Mouse (Mus musculus): ENCODE measurements around the gene Tmem108. TPM values are rescaled to one million over a fixed set of nuclear protein-coding genes. Genes with fewer than 3 reads are reported as not detected.

Tmem108 gene
- total RNA-seq, 1 experiment from 2014 or later, result not detected

DNA sequence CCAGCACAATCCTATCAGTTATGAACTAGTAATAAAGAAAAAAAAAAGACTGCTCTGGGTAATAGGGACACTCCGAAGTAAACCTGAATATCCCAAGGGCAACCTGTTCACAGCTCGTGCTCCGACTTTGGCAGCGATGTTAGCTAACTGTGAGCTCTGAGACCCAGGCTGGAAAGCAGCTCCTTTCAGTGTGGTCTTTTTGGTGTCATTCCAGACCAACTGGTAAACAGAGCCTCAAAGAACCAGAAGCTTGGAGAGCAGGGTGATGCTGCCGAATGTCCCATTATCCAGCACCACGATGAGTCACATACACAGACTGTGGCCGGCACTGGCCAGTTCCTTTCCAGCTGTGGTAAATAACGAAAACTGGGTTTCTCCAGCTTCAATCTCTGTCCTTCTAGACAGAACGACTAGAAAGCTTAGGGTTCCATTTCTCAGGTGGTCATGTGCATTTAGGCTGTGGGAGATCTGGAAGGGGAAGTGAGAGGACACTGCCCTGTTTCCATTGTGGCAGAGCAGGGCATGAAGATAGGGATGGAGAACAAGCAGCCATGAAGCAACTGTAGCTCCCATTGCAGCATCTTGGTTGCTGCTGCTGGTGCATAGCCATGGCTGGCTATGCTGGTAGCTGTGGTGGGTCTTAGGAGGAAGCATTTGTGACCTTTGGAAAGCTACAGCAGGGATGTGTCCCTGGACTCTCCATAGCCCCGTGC, 179.2 kb downstream of the Tmem108 start:
- ATAC-seq (replicated peaks in 1 of 2; ENCODE audit: insufficient read depth in 1 of 2, low FRiP score in 2 of 2, low TSS enrichment in 1 of 2, low read depth in 1 of 2, poor library complexity in 2 of 2, severe bottlenecking in 2 of 2), result no peak

DNA sequence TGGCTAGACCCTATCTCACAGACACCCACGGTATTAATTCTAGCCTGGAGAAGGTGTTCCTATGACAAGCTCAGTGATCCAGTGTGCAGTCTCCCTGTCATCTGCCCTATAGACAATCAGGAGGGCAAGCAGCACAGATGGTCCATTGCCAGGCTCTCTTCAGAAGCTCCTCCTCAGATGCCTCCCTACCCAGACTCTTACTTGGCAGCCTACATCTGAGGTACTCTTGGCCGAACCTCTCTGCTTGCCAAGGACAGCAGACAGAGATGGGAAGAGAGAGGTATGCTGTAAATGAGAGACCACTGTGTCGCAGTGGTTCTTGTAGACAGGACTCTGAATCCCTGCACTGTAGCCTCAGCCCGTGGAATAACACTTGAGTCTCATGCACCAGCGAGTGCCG, 181.0 kb downstream of the Tmem108 start:
- ATAC-seq (replicated peaks in 1 of 2; ENCODE audit: insufficient read depth in 1 of 2, low FRiP score in 2 of 2, low TSS enrichment in 1 of 2, low read depth in 1 of 2, poor library complexity in 2 of 2, severe bottlenecking in 2 of 2), result no peak

DNA sequence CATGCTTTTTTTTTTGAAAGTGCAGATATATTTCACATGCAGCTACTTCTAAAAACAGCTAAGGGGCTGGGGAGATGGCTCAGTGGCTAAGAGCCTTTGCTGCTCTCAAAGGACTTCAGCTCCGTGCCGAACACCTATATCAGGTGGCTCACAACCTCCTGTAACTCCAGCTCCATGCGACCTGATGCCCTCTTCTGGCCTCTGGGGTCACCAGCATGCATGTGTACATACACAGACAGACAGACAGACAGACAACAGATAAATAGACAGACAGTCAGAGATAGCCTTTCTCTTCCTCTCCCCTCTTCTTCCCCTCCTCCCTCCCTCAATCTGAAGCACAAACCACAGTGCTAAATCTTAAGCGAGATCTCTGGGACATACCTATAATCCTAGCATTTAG, 181.5 kb downstream of the Tmem108 start:
- ATAC-seq (replicated peaks in 1 of 2; ENCODE audit: insufficient read depth in 1 of 2, low FRiP score in 2 of 2, low TSS enrichment in 1 of 2, low read depth in 1 of 2, poor library complexity in 2 of 2, severe bottlenecking in 2 of 2), result no peak

DNA sequence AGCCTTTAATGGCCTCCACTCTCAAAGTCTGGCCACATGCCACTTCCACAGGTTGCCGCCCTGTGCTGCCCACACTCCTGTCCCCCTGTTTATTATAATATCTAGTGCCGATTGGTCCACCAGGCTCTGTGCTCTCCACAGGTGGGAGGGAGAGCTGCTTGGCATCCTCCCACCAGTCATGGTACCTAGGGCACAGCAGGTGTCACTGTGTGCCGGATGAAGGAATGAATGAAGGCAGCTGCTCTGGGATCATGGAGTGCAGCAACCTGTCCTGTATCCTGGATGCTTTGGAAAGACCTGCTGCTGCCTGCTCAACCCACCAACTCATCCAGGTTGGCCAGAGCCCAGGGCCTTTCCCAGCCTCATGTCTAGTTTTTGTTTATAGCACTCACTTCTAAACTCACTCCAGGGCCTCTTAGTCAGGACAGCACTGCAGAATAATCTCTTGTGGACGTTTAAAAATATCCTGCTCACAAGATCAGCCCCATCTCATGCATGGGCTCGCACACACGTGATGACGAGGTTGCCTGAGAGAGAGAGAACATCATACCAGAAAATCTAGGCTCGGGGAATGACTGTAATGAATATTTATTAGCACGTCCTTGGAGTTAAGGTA, 182.1 kb downstream of the Tmem108 start:
- no peak for ATAC-seq (replicated peaks in 1 of 2; ENCODE audit: insufficient read depth in 1 of 2, low FRiP score in 2 of 2, low TSS enrichment in 1 of 2, low read depth in 1 of 2, poor library complexity in 2 of 2, severe bottlenecking in 2 of 2)

DNA sequence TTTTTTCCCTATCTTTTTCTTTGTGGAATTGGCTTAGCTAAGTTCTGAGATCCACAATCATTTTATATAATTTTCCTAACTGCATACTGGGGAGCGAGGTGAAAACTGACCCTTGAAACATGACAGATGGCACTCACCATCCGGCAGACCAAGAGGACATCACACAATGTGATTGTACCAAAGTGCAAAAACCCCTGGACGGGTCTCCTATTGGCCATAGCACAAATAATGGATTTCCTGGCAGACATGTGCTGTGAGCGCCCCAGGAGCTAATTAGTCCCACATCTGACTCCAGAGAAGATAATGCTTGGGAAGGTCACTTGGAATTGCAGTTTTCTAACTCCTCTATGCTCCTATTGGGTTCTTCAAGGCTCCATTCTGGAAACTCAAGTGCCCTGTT, 183.9 kb downstream of the Tmem108 start:
- ATAC-seq (replicated peaks in 1 of 2; ENCODE audit: insufficient read depth in 1 of 2, low FRiP score in 2 of 2, low TSS enrichment in 1 of 2, low read depth in 1 of 2, poor library complexity in 2 of 2, severe bottlenecking in 2 of 2), result no peak

DNA sequence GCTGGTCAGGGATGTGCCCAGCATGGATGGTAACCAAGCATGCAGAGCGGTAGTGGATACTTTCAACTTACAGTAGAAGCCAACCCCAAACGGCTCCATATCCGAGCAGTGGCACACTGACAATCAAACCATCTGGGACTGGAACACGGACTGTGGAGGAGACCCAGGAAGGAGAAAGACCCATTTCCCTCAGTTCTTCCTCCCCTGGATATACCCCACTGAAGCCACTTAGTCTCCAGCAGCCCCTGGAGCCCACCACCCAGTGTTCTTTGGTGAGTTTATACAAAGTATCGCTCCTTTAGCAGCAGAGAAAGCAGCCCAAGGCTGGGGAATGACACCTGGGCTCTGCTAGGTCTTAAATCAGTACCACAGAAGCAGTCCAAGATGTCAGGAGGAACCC, 184.5 kb downstream of the Tmem108 start:
- ATAC-seq (replicated peaks in 1 of 2; ENCODE audit: insufficient read depth in 1 of 2, low FRiP score in 2 of 2, low TSS enrichment in 1 of 2, low read depth in 1 of 2, poor library complexity in 2 of 2, severe bottlenecking in 2 of 2), result no peak

DNA sequence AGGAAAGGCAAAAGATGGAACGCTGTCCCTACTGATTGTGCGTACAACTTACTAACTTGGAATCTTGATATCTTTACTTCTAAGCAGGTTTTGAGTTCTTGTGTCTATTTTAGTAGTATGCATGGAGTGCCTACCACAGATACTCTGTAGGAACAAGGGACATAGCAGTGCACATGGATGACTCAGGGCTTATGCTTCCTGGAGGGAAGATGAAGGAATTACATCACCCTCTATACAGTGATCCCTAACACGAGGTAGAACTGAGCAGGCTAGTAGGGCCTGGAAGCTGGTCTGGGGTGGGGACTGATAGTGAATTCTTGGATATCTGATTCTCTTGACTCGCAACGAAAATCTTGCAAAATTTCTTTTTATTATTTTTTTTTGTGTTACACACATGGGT, 185.7 kb downstream of the Tmem108 start:
- ATAC-seq (replicated peaks in 1 of 2; ENCODE audit: insufficient read depth in 1 of 2, low FRiP score in 2 of 2, low TSS enrichment in 1 of 2, low read depth in 1 of 2, poor library complexity in 2 of 2, severe bottlenecking in 2 of 2), result no peak

DNA sequence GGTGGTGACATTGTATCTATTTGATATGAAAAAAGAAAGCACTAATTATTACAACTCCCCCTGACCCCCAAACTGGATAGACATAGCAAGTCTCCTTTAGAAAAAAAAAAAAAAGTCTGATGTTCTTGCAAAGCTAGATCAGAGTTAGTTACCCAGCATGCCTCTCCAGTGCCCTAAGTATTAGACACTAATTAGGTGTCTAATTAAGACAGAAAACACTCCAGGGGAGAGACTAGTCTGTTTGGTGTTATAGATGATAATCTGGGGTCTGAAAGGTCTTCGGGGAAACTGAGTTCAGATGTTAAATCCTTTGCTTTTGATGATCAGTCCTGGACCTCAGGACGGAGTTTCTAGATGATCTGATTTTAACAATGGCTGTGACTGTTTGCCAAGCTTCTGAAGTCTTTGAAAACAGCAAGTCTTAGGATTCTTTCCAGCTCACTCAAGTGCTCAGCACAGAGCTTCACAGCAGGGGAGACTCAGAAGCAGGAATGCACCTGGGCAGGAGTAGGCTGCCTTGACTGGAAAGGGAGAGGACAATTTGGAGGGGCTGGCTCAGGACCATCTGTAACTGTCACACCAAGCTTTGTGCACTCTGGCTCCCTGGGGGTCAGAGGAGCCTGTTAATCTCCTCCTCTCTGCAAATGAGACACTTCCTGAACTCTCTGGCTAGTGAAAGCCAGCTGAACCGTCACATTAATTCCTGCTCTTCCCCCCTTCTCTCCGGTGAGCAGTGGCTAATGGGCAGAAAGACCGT, 187.5 kb downstream of the Tmem108 start:
- ATAC-seq (replicated peaks in 1 of 2; ENCODE audit: insufficient read depth in 1 of 2, low FRiP score in 2 of 2, low TSS enrichment in 1 of 2, low read depth in 1 of 2, poor library complexity in 2 of 2, severe bottlenecking in 2 of 2), result no peak

DNA sequence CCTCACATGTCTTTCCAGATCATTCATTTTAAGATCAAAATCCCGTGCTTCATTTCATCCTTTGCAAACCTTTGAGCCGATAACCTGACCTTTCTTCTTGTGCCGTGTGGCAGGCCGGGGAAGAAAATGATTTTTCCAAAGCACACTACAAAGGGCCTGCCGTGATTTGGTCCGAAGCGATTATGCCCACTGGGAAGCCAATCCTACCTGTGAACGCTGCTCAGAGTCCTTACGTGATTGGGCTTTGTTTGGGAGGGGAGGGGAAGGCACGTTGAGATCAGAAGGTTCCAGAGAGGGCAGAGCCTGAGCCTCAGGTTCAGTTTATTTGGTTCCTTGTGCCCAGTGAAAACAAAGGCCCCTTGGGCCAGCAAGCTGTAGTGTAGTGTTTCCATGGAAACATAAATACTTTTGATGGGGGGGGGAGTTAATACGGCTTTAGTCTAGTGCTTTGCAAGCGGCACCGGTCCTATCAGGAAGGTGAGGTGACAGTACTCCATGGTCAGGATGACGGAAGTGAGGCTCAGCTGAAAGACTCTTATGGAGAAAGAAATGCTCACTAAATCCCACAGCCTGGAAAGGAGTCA, 191.4 kb downstream of the Tmem108 start:
- no peak for ATAC-seq (replicated peaks in 1 of 2; ENCODE audit: insufficient read depth in 1 of 2, low FRiP score in 2 of 2, low TSS enrichment in 1 of 2, low read depth in 1 of 2, poor library complexity in 2 of 2, severe bottlenecking in 2 of 2)

DNA sequence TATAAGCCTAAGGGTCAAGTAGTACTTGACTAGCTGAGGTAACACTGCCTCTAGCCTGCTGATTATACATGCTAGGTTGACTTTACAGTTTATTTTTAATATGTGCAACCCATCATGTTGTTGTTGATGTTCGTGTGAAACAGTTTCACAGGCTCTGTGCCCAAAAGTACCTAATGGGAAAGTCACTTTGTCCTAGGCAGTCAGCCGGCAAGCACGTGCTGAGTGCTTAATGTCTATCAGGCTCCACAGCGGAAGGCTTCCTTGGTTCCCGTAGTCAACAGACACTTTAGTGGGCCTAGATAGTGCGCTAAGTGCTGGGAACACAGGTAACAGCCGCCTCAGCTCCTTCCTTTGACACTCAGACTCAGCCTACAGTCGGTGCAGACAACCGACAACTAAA, 192.7 kb downstream of the Tmem108 start:
- ATAC-seq (replicated peaks in 1 of 2; ENCODE audit: insufficient read depth in 1 of 2, low FRiP score in 2 of 2, low TSS enrichment in 1 of 2, low read depth in 1 of 2, poor library complexity in 2 of 2, severe bottlenecking in 2 of 2), result no peak

DNA sequence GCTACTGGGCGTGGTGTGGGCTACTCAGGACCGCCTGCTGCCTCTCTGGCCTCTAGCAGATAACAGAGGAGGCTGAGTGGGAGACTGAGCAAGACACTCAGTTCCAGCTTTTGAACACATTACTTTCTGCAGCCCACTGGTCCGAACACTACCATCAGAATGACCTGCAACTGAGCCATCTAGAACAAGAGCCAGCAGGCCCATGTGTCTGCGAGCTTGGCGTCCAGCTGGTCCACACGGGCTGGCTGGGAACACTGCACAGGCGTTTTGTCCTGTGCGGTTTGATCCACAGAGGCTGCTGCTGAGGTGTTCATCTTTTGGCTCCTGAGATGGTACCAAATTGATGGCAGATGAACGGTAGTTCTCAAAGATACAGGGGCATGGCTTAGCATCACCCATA, 196.5 kb downstream of the Tmem108 start:
- no peak for ATAC-seq (replicated peaks in 1 of 2; ENCODE audit: insufficient read depth in 1 of 2, low FRiP score in 2 of 2, low TSS enrichment in 1 of 2, low read depth in 1 of 2, poor library complexity in 2 of 2, severe bottlenecking in 2 of 2)

DNA sequence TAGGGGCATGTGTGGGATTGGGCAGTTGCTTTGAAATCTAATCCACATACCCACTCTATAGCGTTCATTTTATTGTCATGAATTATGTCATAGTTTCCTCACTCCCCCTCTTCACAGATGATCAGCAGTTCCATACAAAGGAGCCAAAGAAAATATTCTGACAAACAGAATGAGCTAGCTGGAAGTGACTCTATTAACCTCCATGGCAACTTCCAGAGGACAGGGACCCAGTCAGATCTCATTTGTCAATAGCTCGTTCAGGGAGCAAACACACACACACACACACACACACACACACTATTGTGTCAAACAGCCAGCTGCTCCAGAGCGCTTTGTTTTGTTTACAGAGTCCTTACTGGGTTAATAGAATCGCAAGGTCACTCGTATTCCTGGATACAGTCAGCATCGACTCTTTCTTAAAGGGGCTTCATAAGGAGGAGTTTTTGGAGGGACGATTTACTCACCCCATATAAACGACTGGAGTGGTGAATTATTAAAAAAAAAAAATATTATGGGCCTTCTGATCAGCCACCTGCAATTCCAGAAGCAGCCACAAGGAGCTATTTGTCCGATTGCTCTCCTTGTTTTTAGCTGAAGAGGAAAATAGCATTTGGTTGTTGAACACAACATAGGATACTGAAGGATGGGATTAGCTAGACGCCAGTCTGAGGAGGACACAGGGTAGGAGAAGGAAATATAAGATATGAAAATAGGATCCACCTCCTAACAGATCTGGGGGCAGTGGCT, 197.6 kb downstream of the Tmem108 start:
- no peak for ATAC-seq (replicated peaks in 1 of 2; ENCODE audit: insufficient read depth in 1 of 2, low FRiP score in 2 of 2, low TSS enrichment in 1 of 2, low read depth in 1 of 2, poor library complexity in 2 of 2, severe bottlenecking in 2 of 2)

DNA sequence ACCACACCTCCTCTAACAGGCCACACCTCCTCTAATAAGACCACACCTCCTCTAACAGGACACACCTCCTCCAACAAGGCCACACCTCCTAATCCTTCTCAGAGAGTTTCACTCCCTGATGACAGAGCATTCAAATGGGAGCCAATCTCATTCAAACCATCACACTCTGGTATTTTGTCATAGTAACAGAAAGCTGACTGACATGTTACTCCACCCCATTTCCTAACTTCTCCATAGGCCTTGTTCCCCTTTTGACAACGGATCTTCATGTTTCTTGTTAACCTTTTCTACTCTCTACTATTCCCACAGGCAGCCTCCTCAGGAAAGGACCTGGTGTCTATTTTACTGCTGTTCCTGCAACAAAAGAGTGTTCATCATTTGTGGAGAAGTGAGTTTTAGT, 199.6 kb downstream of the Tmem108 start:
- no peak; a peak in 1 of 4 replicates for ATAC-seq (replicated peaks in 1 of 2; ENCODE audit: insufficient read depth in 1 of 2, low FRiP score in 2 of 2, low TSS enrichment in 1 of 2, low read depth in 1 of 2, poor library complexity in 2 of 2, severe bottlenecking in 2 of 2)

DNA sequence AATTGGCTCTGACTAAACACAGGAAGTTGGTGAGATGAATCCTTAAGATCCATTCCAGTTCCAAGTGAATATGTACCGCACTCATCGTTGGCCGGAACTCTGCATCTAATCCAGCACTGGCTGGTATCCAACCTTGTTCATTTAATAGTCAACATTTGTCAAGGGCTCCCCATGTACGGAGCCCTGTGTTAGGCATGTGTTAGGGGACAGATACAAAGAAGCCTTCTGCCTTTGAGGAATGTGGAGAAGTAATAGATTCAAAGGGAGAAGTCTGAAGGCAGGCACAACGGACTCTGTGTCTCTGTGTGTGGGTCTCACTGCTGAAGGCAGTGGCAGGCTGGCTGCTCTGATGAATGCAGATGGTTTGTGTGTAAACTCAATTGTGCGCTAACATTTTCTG, 202.9 kb downstream of the Tmem108 start:
- no peak for ATAC-seq (replicated peaks in 1 of 2; ENCODE audit: insufficient read depth in 1 of 2, low FRiP score in 2 of 2, low TSS enrichment in 1 of 2, low read depth in 1 of 2, poor library complexity in 2 of 2, severe bottlenecking in 2 of 2)

DNA sequence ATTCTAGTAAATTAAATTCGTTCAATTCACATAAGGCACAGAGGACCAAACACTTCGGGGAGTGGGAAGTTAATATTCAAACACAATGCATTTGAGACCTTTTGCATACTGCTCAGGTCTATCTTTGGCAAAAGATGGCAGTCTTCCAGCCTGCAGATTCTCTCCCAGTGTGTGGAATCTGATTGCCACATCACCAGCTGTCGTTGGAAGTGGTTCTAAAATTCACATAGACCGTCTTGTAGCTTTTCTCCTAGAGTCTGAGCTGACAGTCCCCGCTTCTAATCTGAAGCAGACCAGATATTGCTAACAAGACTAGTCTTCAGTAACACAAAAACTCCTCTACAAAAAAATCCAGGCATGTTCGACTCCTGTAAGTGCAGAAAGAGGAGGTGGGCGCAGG, 203.4 kb downstream of the Tmem108 start:
- ATAC-seq (replicated peaks in 1 of 2; ENCODE audit: insufficient read depth in 1 of 2, low FRiP score in 2 of 2, low TSS enrichment in 1 of 2, low read depth in 1 of 2, poor library complexity in 2 of 2, severe bottlenecking in 2 of 2), result no peak

DNA sequence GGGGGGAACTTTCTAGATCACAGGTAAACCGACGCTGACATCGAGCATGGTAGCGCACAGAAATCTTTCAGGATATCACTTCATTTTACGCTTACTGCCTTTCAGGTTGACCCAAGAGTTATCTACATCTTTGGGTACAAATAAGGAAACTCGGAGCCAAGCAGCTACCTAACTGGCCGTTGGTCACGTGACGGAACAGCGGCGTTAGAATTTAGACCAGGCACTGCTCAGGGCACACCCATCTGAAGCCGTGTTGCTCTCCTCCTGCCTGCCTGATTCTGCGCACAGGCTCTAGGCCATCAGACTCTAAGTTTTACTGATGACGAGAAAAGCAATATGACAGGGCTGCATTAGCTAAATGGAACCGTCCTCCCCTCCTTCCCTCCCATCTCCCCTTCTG, 204.6 kb downstream of the Tmem108 start:
- no peak for ATAC-seq (replicated peaks in 1 of 2; ENCODE audit: insufficient read depth in 1 of 2, low FRiP score in 2 of 2, low TSS enrichment in 1 of 2, low read depth in 1 of 2, poor library complexity in 2 of 2, severe bottlenecking in 2 of 2)

DNA sequence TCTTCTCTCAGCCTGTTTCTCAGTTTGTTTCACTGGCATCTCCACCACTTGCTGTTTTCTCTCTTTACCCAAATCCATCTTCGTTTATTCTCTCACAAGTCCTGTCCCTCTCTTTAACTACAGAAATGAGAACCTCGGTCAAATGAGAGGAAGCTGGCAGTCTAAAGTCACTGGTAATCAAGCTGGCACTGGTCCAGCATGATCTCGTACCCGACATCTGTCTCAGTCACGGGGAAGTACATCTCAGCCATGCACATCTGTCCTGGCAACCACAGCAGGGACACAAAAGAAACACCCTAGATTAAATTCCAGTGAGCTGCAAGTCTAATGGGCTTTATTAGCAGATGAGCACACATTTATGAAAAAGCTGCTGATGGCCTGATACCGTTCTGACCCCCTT, 206.3 kb downstream of the Tmem108 start:
- ATAC-seq (replicated peaks in 1 of 2; ENCODE audit: insufficient read depth in 1 of 2, low FRiP score in 2 of 2, low TSS enrichment in 1 of 2, low read depth in 1 of 2, poor library complexity in 2 of 2, severe bottlenecking in 2 of 2), result no peak
